8 mouse cellular contexts compared by ENCODE assay signal in genomic region chr7:38111996-38112395, GRCm38 (mm10). TPM values are rescaled to one million over a fixed set of nuclear protein-coding genes. Genes with fewer than 3 reads are reported as not detected.
DNase-seq lines count a peak whose midpoint lies in the region; ATAC-seq lines count a peak whose summit lies in the region.

No protein-coding gene starts in this region.

- no peak overlapping the region for H3K4me3 ChIP-seq in neural tube, embryonic 11.5 days (ENCODE audit: low read depth, low read length)

- no peak overlapping the region for H3K4me2 ChIP-seq in neural tube, embryonic 11.5 days (ENCODE audit: low read depth)

- DNase-seq in right cerebral cortex, postnatal 14 days, result peak; percentile 19
- no peak for DNase-seq in right cerebral cortex, postnatal 25 days
- peak; percentile 86 for DNase-seq in embryo, embryonic 10.5 days (ENCODE audit: low spot score)
- DNase-seq in heart, postnatal 10 days, result peak; percentile 70 to 78
- peak; percentile 42 to 49 for DNase-seq in layer of hippocampus, postnatal 10 days (ENCODE audit: low spot score in 2 of 2)
- peak; percentile 73 for DNase-seq in neural tube, embryonic 11.5 days (ENCODE audit: low spot score)
- no peak for DNase-seq in spleen, adult 18-20 months

- ATAC-seq in neural tube, embryonic 11.5 days (ENCODE audit: insufficient read depth, low FRiP score, low TSS enrichment), result peak; percentile 15; the same call in 1 of the 2 replicates
- no peak for ATAC-seq in CD4-positive, CD25-positive, alpha-beta regulatory T cell, adult 4 months

- no peak overlapping the region; the same call in 1 of the 2 replicates for H3K27ac ChIP-seq in neural tube, embryonic 11.5 days (ENCODE audit: low read depth, low read length)

- H3K27me3 ChIP-seq in neural tube, embryonic 11.5 days (ENCODE audit: control insufficient read depth, insufficient read depth, low read length), result no peaks in the 10 kb centered on the region

- H3K4me1 ChIP-seq in neural tube, embryonic 11.5 days (ENCODE audit: control insufficient read depth, insufficient read depth, low read length), result peaks cover 4% of the 10 kb centered on the region

- no peaks in the 10 kb centered on the region for H3K36me3 ChIP-seq in neural tube, embryonic 11.5 days (ENCODE audit: control insufficient read depth, insufficient read depth, low read length)

- intact Hi-C loops in heart, postnatal 10 days (cut with DNase I), result no loop called here

- 43% methylated on average over 3 of the region's 3 CpGs for WGBS in neural tube, embryonic 11.5 days

- no peaks in the 10 kb centered on the region for H3K9me3 ChIP-seq in neural tube, embryonic 11.5 days (ENCODE audit: control insufficient read depth, low read length)

- no peak overlapping the region for H3K9ac ChIP-seq in neural tube, embryonic 11.5 days (ENCODE audit: low read length)

RNA-seq across cellular contexts. Expression of gene Ccne1, which starts 4.7 kb away (rescaled TPM):
- 1 to 10 TPM; 3.5 to 4.3 TPM for total RNA-seq in heart, postnatal 10 days (2021)
- total RNA-seq in layer of hippocampus, postnatal 10 days (2021), result 10 to 100 TPM in 1 of 2 experiments, 1 to 10 TPM in 1; 9.4 to 11.4 TPM
- 83.9 and 84.0 TPM in 2 replicates for polyA plus RNA-seq in neural tube, embryonic 11.5 days (2014; fragmentation: Nextera tagmentation; extraction: Ambion mirVana)
- 1 to 10 TPM; 3.3 to 3.5 TPM for polyA plus RNA-seq in CD4-positive, CD25-positive, alpha-beta regulatory T cell, adult 4 months (2017; shearing (Covaris generic))

Comparison
In these comparisons a context has a peak if more than half of its experiments do, and no peak if none do; other contexts are left out.
1. DNase-seq: peak in right cerebral cortex, postnatal 14 days (single experiment), embryo, embryonic 10.5 days (single experiment), heart, postnatal 10 days (2 of 2), layer of hippocampus, postnatal 10 days (2 of 2) and neural tube, embryonic 11.5 days (single experiment); none in right cerebral cortex, postnatal 25 days (single experiment) and spleen, adult 18-20 months (0 of 2).